Mouse (Mus musculus) forebrain, embryonic 10.5 days (tissue): ENCODE results near the gene Usp7. TPM values are rescaled to one million over a fixed set of nuclear protein-coding genes. Genes with fewer than 3 reads are reported as not detected.
"Not testable (repeated sequence)": the region's sequence is repeated elsewhere in the genome, so short reads cannot be mapped to it uniquely, and the experiment has no call there.

Source experiments
- DNase-seq: peaks from one replicate; pipeline ENCODE4 v3.0.0-alpha.2; 2017; ENCODE audit warnings: low spot score; ENCODE audit errors: extremely low spot score
- H3K27ac ChIP-seq: fragments of 300-500 bp; sonication (generic); 2 replicates; pipeline ENCODE4 v1.5.1; 2016; ENCODE audit warnings: mild to moderate bottlenecking
- H3K27me3 ChIP-seq: fragments of 300-500 bp; sonication (generic); 2 replicates; pipeline ENCODE4 v1.6.1; 2016; ENCODE audit warnings: mild to moderate bottlenecking; ENCODE audit not compliant: poor library complexity, severe bottlenecking
- H3K36me3 ChIP-seq: fragments of 300-500 bp; sonication (generic); replicated peaks from 2 replicates; pipeline ENCODE4 v1.6.1; 2016; ENCODE audit warnings: mild to moderate bottlenecking, moderate library complexity
- H3K4me1 ChIP-seq: fragments of 300-500 bp; sonication (generic); 2 replicates; pipeline ENCODE4 v1.6.1; 2016
- H3K4me3 ChIP-seq: fragments of 300-500 bp; sonication (generic); 2 replicates; pipeline ENCODE4 v1.5.1; 2016; ENCODE audit warnings: mild to moderate bottlenecking, moderate library complexity
- H3K9me3 ChIP-seq: fragments of 300-500 bp; sonication (generic); 2 replicates; pipeline ENCODE4 v1.6.1; 2016; ENCODE audit warnings: mild to moderate bottlenecking, moderate library complexity
- WGBS: fragments of 180-500 bp; shearing (Covaris S2); methylation state at CpG from one replicate; pipeline ENCODE4 v1.1.7; 2016; 5-methylcytosine and 5-hydroxymethylcytosine counted together
- polyA plus RNA-seq: library from polyadenylated mRNA; unstranded; fragments of >200 nt; fragmentation: Nextera tagmentation; extraction: Ambion mirVana; gene quantifications from 2 replicates; pipeline ENCODE4 v1.2.1, GENCODE M21; 2016

The Usp7 gene
- polyA plus RNA-seq, 1 experiment from 2014 or later = 33.4 TPM

DNA sequence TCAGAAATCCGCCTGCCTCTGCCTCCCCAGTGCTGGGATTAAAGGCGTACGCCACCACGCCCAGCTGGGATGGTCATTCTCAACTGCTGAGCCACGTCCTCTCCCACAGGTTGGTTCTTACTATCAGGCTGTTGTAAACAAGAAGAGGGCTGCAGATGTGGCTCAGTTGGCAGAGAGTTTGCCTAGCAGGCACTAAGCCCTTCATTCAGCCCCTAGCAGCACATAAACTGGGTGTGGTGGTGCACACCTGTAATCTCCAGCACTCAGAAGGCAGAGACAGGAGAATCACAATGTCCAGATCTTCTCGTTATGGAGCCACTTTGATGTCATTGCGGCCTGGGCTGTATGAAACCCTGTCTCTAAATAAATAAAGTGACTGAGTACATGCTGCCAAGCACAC lies 31.1 kb downstream of the Usp7 start:
- Histone ChIP-seq H3K36me3 (no peaks in the 10 kb centered on the region), H3K27ac (no peak overlapping the region), H3K27me3 (no peaks in the 10 kb centered on the region), H3K4me1 (no peaks in the 10 kb centered on the region), H3K4me3 (no peak overlapping the region), H3K9me3 (no peaks in the 10 kb centered on the region)
- DNase-seq = no peak
- WGBS = 92% methylated on average over 7 of the region's 7 CpGs

GRCm38 (mm10) chr16:8758979-8759378 lies 33.1 kb downstream of the Usp7 start:
- H3K27me3 ChIP-seq = no peaks in the 10 kb centered on the region
- H3K4me1 ChIP-seq = no peaks in the 10 kb centered on the region
- no peak overlapping the region for H3K4me3 ChIP-seq
- no peaks in the 10 kb centered on the region for H3K36me3 ChIP-seq
- no peaks in the 10 kb centered on the region for H3K9me3 ChIP-seq
- DNase-seq = no peak
- H3K27ac ChIP-seq = no peak overlapping the region
- 81% methylated on average over 3 of the region's 3 CpGs for WGBS

- Histone ChIP-seq H3K9me3 (no peaks in the 10 kb centered on the region), H3K4me1 (no peaks in the 10 kb centered on the region), H3K27me3 (no peaks in the 10 kb centered on the region), H3K4me3 (no peak overlapping the region), H3K27ac (no peak overlapping the region), H3K36me3 (no peaks in the 10 kb centered on the region)
- WGBS = 79% methylated on average over 2 of the region's 2 CpGs
- DNase-seq = no peak
Measured at GRCm38 (mm10) chr16:8758193-8758592, 33.9 kb downstream of the Usp7 start.

DNA sequence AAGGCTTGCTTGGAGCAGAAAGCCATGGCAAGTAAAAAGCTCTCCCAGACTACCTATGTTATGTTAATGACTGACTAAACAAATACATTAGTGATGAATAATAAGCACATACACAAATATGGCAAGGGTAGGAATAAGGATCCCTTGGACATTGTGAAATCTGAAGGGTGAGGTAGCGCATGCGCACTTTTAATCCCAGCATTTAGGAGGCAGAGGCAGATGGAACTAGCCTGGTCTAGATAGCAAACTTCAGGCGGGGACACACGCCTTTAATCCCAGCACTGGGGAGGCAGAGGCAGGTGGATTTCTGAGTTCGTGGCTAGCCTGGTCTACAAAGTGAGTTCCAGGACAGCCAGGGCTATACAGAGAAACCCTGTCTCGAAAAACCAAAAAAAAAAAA lies 34.5 kb downstream of the Usp7 start:
- not testable (repeated sequence) for H3K9me3 ChIP-seq, H3K4me1 ChIP-seq, H3K27ac ChIP-seq, H3K27me3 ChIP-seq, H3K4me3 ChIP-seq, DNase-seq, H3K36me3 ChIP-seq
- WGBS = 93% methylated on average over 6 of the region's 6 CpGs

DNA sequence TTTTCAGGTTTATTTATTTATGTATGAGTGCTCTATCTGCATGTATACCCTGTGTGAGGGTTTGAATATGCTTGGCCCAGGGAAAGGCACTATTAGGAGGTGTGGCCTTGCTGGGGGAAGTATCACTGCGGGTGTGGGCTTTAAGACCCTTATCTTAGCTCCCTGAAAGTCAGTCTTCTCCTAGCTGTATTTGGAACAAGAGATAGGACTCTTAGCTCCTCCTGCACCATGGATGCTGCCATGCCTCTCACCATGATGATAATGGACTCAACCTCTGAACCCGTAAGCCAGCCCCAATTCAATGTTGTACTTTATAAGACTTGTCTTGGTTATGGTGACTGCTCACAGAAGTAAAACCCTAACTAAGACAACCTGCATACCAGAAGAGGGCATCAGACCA lies 39.8 kb downstream of the Usp7 start:
- Histone ChIP-seq H3K4me1 (no peaks in the 10 kb centered on the region), H3K4me3 (no peak overlapping the region), H3K9me3 (no peaks in the 10 kb centered on the region), H3K27me3 (no peaks in the 10 kb centered on the region), H3K27ac (no peak overlapping the region), H3K36me3 (no peaks in the 10 kb centered on the region)
- DNase-seq = no peak
- WGBS = 86% methylated on average over 2 of the region's 2 CpGs

DNA sequence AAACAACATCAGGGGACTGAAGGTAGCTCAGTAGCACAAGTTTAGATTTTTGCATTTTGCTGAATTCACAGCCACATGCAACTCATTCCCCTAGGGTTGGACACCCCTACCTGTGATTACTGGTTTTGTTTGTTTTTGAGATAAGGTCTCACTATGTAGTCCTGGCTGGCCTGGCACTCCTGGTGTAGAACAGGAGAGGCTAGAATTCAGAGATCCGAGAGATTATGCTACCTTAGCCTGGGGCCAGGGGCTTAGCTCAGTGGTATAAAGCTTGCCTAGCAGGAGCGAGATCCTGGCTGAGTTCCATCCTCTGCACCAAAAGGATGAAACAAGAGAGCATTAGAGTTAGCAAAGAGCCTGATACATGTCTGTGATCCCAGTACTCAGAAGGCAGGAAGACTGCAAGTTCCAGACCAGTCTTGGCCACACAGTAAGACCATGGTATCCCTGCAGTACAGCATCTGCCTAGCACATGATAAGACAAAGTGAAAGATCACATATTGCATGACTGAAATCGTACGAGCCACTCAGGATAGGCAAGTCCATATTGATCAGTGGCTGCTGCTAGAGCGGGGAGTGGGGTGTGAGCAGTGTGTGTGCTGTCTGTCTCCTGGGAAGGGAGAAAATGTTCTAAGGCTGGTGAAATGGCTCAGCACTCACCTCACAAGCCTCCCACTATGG lies 40.4 kb downstream of the Usp7 start:
- Histone ChIP-seq H3K36me3 (no peaks in the 10 kb centered on the region), H3K27ac (no peak overlapping the region), H3K27me3 (no peaks in the 10 kb centered on the region), H3K4me1 (no peaks in the 10 kb centered on the region), H3K9me3 (no peaks in the 10 kb centered on the region), H3K4me3 (no peak overlapping the region)
- no peak for DNase-seq
- 80% methylated on average over 5 of the region's 5 CpGs for WGBS

GRCm38 (mm10) chr16:8748904-8749303 lies 43.2 kb downstream of the Usp7 start:
- Histone ChIP-seq H3K27me3 (no peaks in the 10 kb centered on the region), H3K36me3 (no peaks in the 10 kb centered on the region), H3K4me1 (no peaks in the 10 kb centered on the region), H3K27ac (no peak overlapping the region), H3K4me3 (no peak overlapping the region), H3K9me3 (no peaks in the 10 kb centered on the region)
- DNase-seq = no peak
- WGBS = 94% methylated on average over 8 of the region's 8 CpGs

- Histone ChIP-seq H3K9me3 (no peaks in the 10 kb centered on the region), H3K4me1 (no peaks in the 10 kb centered on the region), H3K27ac (no peak overlapping the region), H3K27me3 (no peaks in the 10 kb centered on the region), H3K36me3 (no peaks in the 10 kb centered on the region), H3K4me3 (no peak overlapping the region)
- no peak for DNase-seq
- 76% methylated on average over 6 of the region's 6 CpGs for WGBS
Measured at GRCm38 (mm10) chr16:8748175-8748846, 43.8 kb downstream of the Usp7 start.

GRCm38 (mm10) chr16:8747772-8748171 lies 44.3 kb downstream of the Usp7 start:
- WGBS = 93% methylated on average over 3 of the region's 3 CpGs
- H3K4me1 ChIP-seq = no peaks in the 10 kb centered on the region
- H3K36me3 ChIP-seq = no peaks in the 10 kb centered on the region
- no peak for DNase-seq
- no peak overlapping the region for H3K27ac ChIP-seq
- H3K4me3 ChIP-seq = no peak overlapping the region
- no peaks in the 10 kb centered on the region for H3K27me3 ChIP-seq
- no peaks in the 10 kb centered on the region for H3K9me3 ChIP-seq

DNA sequence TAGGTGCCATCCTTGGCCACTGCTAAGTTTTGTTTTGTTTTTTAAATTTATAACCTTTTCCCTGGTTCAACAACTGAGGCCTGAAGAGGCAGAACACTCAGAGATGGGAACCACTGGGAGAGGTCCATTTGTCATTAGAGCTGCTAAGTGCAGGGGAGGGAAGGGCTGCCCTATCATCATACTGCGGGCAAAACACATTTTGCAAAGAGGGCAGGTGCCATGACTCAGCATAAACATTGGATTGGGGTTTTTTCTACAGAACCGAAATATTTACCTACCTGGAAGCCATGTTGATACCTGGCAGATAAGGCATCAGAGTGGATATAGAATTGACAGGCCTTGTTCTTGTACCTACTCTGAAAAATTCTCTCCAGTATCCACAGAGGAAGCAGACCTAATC lies 45.6 kb downstream of the Usp7 start:
- Histone ChIP-seq H3K27me3 (no peaks in the 10 kb centered on the region), H3K36me3 (no peaks in the 10 kb centered on the region), H3K9me3 (no peaks in the 10 kb centered on the region), H3K27ac (no peak overlapping the region), H3K4me3 (no peak overlapping the region), H3K4me1 (no peaks in the 10 kb centered on the region)
- no peak for DNase-seq
- 84% methylated on average over 2 of the region's 2 CpGs for WGBS

DNA sequence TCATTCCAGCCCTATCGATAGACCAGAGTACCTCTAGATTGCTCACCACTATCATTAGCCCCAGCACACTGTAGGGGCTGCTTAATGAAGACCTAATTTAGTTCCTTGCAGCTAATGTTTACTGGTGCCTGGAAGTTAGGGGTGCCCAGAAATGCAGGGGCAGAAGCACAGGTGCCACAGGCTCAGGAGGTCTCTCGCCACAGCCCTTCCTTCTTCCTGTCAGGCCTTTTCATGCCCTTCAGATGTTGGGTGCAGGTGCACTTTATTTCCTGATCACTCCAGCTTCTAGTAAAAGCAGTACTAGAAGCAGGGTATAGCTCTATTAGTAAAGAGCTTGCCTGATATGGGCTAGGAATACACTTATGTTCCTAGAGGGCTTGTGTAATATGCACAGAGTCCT lies 46.4 kb downstream of the Usp7 start:
- DNase-seq = no peak
- no peak overlapping the region for H3K27ac ChIP-seq
- H3K4me3 ChIP-seq = no peak overlapping the region
- no peaks in the 10 kb centered on the region for H3K27me3 ChIP-seq
- H3K36me3 ChIP-seq = no peaks in the 10 kb centered on the region
- H3K4me1 ChIP-seq = no peaks in the 10 kb centered on the region
- WGBS = 91% methylated on average over 2 of the region's 2 CpGs
- no peaks in the 10 kb centered on the region for H3K9me3 ChIP-seq

- Histone ChIP-seq H3K36me3 (no peaks in the 10 kb centered on the region), H3K4me1 (peaks cover 4% of the 10 kb centered on the region; the same call in 1 of the 2 replicates), H3K27me3 (no peaks in the 10 kb centered on the region), H3K27ac (no peak overlapping the region), H3K9me3 (no peaks in the 10 kb centered on the region), H3K4me3 (no peak overlapping the region)
- WGBS = 84% methylated on average over 3 of the region's 3 CpGs
- DNase-seq = no peak
Measured at GRCm38 (mm10) chr16:8743989-8744388, 48.1 kb downstream of the Usp7 start.

- Histone ChIP-seq H3K9me3 (no peaks in the 10 kb centered on the region), H3K36me3 (no peaks in the 10 kb centered on the region), H3K27ac (no peak overlapping the region), H3K27me3 (no peaks in the 10 kb centered on the region), H3K4me3 (no peak overlapping the region), H3K4me1 (peaks cover 11% of the 10 kb centered on the region)
- WGBS = 75% methylated on average over 5 of the region's 5 CpGs
- no peak for DNase-seq
Measured at GRCm38 (mm10) chr16:8741697-8742096, 50.4 kb downstream of the Usp7 start.
